Mouse (Mus musculus) gastrocnemius, adult 18-20 months (tissue): ENCODE data around the gene Kif14. TPM values are rescaled to one million over a fixed set of nuclear protein-coding genes. Genes with fewer than 3 reads are reported as not detected.

ENCODE experiments used
- total RNA-seq, 2 experiments: library from RNA; stranded (reverse); gene quantifications; 2 replicates each; pipeline ENCODE4 v1.2.3; 2021

The Kif14 gene
- total RNA-seq, 2 experiments from 2014 or later: 0.02 to 0.09 TPM

Other genes starting within 250 kb of the Kif14 start
- gene Inava, start 232.1 kb upstream of the Kif14 start, total RNA-seq: not detected
- not detected for gene Gpr25, start 205.5 kb upstream of the Kif14 start, total RNA-seq
- gene Camsap2, start 120.2 kb upstream of the Kif14 start, total RNA-seq: 10 to 100 TPM in 1 of 2 experiments, 1 to 10 TPM in 1; 9.0 to 10.0 TPM
- gene Ddx59, start 51.1 kb upstream of the Kif14 start, total RNA-seq: 10 to 100 TPM; 20.0 to 20.7 TPM
- gene Zfp281, start 158.6 kb downstream of the Kif14 start, total RNA-seq: 10 to 100 TPM in 1 of 2 experiments, 1 to 10 TPM in 1; 8.5 to 10.1 TPM